Mouse (Mus musculus) brain, embryonic 14.5 days (tissue): ENCODE data around the gene Mlip.

Experiments used
- CTCF ChIP-seq: fragments of 200-500 bp; IDR thresholded peaks from 2 replicates; pipeline ENCODE4 v1.5.1; 2012; ENCODE audit warnings: inconsistent platforms, mild to moderate bottlenecking, moderate library complexity, borderline replicate concordance; ENCODE audit not compliant: insufficient read depth, insufficient read length; ENCODE audit errors: extremely low read depth
- POLR2A ChIP-seq: fragments of 200-500 bp; IDR thresholded peaks from 2 replicates; pipeline ENCODE4 v1.6.1; 2012; ENCODE audit warnings: mild to moderate bottlenecking, inconsistent platforms, borderline replicate concordance; ENCODE audit not compliant: poor library complexity, insufficient read depth, insufficient read length, severe bottlenecking; ENCODE audit errors: extremely low read depth

GRCm38 (mm10) chr9:77340159-77340862, 12.5 kb downstream of the Mlip start:
- TF ChIP-seq CTCF (no peak), POLR2A (no peak)
